Mouse (Mus musculus): ENCODE results near the gene Ap5s1. TPM values are rescaled to one million over a fixed set of nuclear protein-coding genes. Genes with fewer than 3 reads are reported as not detected.
A peak's percentile ranks its signal among the peaks of the same experiment; 100 is the strongest.
"Not testable (repeated sequence)": the region's sequence is repeated elsewhere in the genome, so short reads cannot be mapped to it uniquely, and the experiment has no call there.

Ap5s1 gene
- total RNA-seq, 1 experiment from 2014 or later, result 5.0 TPM

GRCm38 (mm10) chr2:131209125-131209795 lies 2.4 kb downstream of the Ap5s1 start:
- no peak for ATAC-seq (replicated peaks in 1 of 2; ENCODE audit: insufficient read depth in 1 of 2, low FRiP score in 2 of 2, low TSS enrichment in 1 of 2, low read depth in 1 of 2, poor library complexity in 2 of 2, severe bottlenecking in 2 of 2)

DNA sequence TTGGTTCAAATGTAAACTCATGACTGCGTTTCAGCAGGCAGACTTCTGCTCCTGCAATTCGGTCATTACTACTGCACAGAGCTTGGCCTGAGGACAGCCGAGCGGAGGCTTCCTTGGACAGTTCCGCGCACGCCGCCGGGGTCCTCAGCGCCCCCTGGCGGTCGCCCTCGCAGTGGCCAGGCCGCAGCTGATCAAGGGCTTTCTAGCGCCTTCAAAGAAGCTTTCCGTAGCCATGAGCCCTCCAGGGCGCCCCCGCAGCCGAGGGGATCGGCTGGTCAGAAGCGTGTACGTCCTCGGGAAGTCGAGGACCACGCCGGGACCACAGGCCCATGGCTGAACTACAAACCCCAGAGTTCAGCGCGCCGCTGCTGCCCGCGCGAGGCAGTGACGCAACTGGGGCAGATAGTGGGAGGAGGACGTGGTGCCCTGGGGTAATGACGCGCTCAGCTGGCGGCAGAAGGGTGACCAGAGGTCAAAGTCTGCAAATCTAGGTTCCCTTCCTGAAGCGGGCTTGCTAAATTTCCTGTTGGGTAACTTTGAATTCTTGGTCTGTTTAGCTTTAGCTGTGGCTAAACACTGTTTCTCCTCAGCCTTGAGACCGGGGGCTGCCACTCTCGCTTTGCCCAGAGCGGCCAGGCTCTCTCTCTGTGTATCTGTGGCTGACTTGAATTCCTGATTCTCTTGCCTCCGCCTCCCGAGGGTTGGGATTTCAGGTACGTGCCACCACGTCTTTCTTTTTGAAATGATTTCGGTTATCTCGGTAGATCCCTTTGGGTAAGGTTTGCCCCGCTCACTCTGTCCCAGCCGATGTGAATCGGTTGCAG lies 3.3 kb downstream of the Ap5s1 start:
- peak; percentile 96 to 97 for ATAC-seq (replicated peaks in 1 of 2; ENCODE audit: insufficient read depth in 1 of 2, low FRiP score in 2 of 2, low TSS enrichment in 1 of 2, low read depth in 1 of 2, poor library complexity in 2 of 2, severe bottlenecking in 2 of 2)

GRCm38 (mm10) chr2:131211026-131211615 lies 4.2 kb downstream of the Ap5s1 start:
- ATAC-seq (replicated peaks in 1 of 2; ENCODE audit: insufficient read depth in 1 of 2, low FRiP score in 2 of 2, low TSS enrichment in 1 of 2, low read depth in 1 of 2, poor library complexity in 2 of 2, severe bottlenecking in 2 of 2), result no peak; a peak in 1 of 4 replicates

- ATAC-seq (replicated peaks in 1 of 2; ENCODE audit: insufficient read depth in 1 of 2, low FRiP score in 2 of 2, low TSS enrichment in 1 of 2, low read depth in 1 of 2, poor library complexity in 2 of 2, severe bottlenecking in 2 of 2), result no peak
Measured at GRCm38 (mm10) chr2:131213773-131214172, 6.9 kb downstream of the Ap5s1 start.

- no peak for ATAC-seq (replicated peaks in 1 of 2; ENCODE audit: insufficient read depth in 1 of 2, low FRiP score in 2 of 2, low TSS enrichment in 1 of 2, low read depth in 1 of 2, poor library complexity in 2 of 2, severe bottlenecking in 2 of 2)
Measured at GRCm38 (mm10) chr2:131215941-131216858, 9.3 kb downstream of the Ap5s1 start.

DNA sequence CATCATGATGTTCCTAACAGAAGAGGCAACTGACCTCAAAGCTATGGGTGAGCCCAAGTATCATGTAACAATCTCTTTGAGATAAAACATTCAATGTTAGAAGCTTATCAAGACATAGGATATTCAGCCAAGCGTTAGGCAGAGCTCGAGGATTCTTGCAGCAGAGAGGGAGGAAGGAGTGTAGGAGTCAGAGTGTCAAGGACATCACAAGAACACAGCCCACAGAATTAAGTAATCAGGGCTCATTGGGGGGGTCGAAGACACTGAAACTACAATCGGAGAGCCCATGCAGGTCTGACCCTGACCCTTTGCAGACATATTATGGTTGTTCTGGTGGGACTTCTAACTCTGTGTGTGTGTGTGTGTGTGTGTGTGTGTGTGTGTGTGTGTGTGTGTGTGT lies 13.2 kb downstream of the Ap5s1 start:
- no peak for ATAC-seq (replicated peaks in 1 of 2; ENCODE audit: insufficient read depth in 1 of 2, low FRiP score in 2 of 2, low TSS enrichment in 1 of 2, low read depth in 1 of 2, poor library complexity in 2 of 2, severe bottlenecking in 2 of 2)

- no peak for ATAC-seq (replicated peaks in 1 of 2; ENCODE audit: insufficient read depth in 1 of 2, low FRiP score in 2 of 2, low TSS enrichment in 1 of 2, low read depth in 1 of 2, poor library complexity in 2 of 2, severe bottlenecking in 2 of 2)
Measured at GRCm38 (mm10) chr2:131221853-131222515, 15.1 kb downstream of the Ap5s1 start.

DNA sequence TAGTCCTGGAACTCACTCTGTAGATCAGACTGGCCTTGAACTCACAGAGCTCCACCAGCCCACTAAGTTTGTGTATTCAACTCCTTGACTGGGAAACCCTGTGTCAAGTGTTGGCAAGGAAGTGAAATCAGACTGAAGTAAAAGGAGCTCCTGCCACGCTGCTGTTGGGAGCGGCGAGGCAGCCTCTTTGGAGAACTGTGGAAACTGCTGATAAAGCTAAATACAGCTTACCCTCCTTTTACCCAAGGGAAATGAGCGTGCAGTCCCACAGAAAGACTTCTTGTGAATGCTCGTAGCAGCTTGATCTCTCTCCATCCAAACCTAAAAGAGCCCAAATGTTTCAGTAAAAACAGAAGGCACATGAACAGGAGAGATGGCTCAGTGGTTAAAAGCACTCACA lies 15.7 kb downstream of the Ap5s1 start:
- ATAC-seq (replicated peaks in 1 of 2; ENCODE audit: insufficient read depth in 1 of 2, low FRiP score in 2 of 2, low TSS enrichment in 1 of 2, low read depth in 1 of 2, poor library complexity in 2 of 2, severe bottlenecking in 2 of 2), result 0 out of 4 replicates have a peak, but pooled peaks of 1 of the 2 experiments have one; percentile 27

DNA sequence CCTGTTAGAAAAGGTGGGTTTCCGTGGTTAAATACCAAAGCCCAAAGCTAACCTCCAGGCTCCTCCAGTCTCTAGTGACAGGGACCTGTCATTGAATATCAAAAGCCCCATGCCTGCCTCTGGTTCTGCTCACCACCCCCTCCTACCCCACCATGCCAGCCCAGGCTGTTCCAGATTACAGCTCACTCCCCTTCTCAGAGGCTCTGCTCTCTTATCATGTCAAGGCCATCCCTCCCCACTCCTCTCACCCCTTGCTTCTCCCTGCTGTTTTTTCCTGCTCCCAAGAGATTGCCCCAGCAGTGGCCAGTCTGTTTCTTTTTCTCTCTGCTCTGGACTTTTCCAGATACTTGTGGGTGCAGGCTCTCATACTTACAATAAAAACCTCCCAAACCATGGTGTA lies 16.7 kb downstream of the Ap5s1 start:
- peak; percentile 32 to 51; a peak in 1 of 4 replicates for ATAC-seq (replicated peaks in 1 of 2; ENCODE audit: insufficient read depth in 1 of 2, low FRiP score in 2 of 2, low TSS enrichment in 1 of 2, low read depth in 1 of 2, poor library complexity in 2 of 2, severe bottlenecking in 2 of 2)

- ATAC-seq (replicated peaks in 1 of 2; ENCODE audit: insufficient read depth in 1 of 2, low FRiP score in 2 of 2, low TSS enrichment in 1 of 2, low read depth in 1 of 2, poor library complexity in 2 of 2, severe bottlenecking in 2 of 2), result no peak
Measured at GRCm38 (mm10) chr2:131225178-131225577, 18.3 kb downstream of the Ap5s1 start.

- not testable (repeated sequence) for ATAC-seq (replicated peaks in 1 of 2; ENCODE audit: insufficient read depth in 1 of 2, low FRiP score in 2 of 2, low TSS enrichment in 1 of 2, low read depth in 1 of 2, poor library complexity in 2 of 2, severe bottlenecking in 2 of 2)
Measured at GRCm38 (mm10) chr2:131226669-131227068, 19.8 kb downstream of the Ap5s1 start.

GRCm38 (mm10) chr2:131227243-131227642 lies 20.4 kb downstream of the Ap5s1 start:
- ATAC-seq (replicated peaks in 1 of 2; ENCODE audit: insufficient read depth in 1 of 2, low FRiP score in 2 of 2, low TSS enrichment in 1 of 2, low read depth in 1 of 2, poor library complexity in 2 of 2, severe bottlenecking in 2 of 2), result no peak

DNA sequence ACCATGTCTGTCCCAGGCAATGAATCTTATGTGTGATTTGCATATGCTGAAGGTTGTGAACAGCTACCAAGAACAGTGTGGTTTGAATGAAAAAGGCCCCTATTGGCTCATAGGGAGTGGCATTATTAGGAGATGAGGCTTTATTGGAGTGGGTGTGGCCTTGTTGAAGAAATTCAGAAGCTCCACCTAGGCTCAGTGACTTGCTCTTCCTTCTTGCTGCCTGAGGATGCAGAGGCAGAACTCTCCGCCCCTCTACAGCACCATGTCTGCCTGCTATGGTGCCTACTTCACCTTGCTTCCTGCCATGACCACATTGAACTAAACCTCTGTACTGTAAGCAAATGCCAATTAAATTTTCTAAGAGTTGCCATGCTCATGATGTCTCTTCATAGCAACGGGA lies 25.7 kb downstream of the Ap5s1 start:
- ATAC-seq (replicated peaks in 1 of 2; ENCODE audit: insufficient read depth in 1 of 2, low FRiP score in 2 of 2, low TSS enrichment in 1 of 2, low read depth in 1 of 2, poor library complexity in 2 of 2, severe bottlenecking in 2 of 2), result no peak

DNA sequence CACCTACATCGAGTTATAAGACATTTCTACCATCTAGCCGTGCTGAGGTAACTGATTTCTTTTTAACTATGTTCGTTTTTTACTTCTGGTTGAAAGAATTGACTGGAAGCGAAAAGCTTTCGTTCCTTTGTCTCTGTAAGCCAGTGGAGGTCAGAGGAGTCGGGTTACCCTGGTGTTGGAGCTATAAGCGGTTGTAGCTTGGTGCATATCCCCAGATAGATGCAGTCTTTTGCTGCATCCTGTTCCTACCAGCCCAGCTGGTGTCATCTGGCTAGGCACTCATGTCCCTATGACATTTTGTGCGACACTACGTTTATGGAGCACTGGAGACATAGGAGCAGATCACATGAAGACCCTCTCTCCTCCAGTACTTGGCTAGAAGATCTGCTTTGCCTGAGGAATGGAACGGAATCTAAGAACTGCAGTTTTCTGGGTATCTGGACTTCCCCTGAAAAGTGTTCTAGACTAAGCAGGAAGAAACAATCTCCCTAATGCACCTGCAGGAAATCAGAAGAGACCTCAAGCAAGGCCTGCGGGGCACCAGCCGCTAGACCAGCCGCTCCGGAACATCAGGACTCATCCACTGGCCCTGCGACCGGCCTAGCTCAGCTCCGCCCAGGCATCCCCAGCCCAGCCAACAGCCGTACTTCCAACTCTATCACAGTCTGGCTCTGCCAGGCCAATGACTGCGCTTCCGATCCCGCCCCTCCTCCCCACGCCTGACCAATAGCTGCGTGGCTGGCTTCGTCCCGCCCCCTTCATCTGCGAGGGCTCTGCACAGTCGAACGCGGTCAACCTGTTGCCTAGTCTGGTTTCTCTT lies 26.6 kb downstream of the Ap5s1 start, which contains the start of gene Mavs:
Gene Mavs, plus strand, starts transcription at position 757 of the 820 bp plus-strand sequence.
- ATAC-seq (replicated peaks in 1 of 2; ENCODE audit: insufficient read depth in 1 of 2, low FRiP score in 2 of 2, low TSS enrichment in 1 of 2, low read depth in 1 of 2, poor library complexity in 2 of 2, severe bottlenecking in 2 of 2), result peak; percentile 99

DNA sequence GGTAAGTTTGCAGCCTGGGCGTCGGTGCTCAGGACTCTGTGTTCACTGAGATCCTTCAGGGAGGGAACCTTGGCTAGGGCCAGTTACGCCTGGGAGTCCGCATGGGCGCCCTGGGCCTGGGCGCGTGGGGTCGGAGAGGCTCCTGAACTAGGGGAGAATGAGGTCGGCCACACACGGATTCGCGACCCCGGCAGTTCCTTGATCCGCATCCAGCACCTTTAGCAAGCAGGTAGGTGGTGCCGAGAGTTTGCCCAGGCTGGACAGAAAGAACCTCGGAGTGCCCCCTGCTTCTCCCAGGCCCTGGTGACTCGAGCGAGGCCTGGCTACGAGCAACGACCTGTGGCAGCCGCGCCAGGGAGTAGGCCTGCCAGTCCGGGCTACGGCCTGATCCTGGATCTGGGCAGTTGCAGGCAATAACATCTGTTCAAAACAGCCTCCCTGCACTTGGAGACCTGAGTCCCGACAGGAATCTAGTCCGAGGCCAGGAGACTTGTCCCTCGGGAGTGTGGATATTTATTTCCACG lies 27.3 kb downstream of the Ap5s1 start:
- ATAC-seq (replicated peaks in 1 of 2; ENCODE audit: insufficient read depth in 1 of 2, low FRiP score in 2 of 2, low TSS enrichment in 1 of 2, low read depth in 1 of 2, poor library complexity in 2 of 2, severe bottlenecking in 2 of 2), result peak in 1 of 2 experiments; percentile 11; a peak in 1 of 4 replicates
